Mouse (Mus musculus) spleen, postnatal 10 days (tissue): ENCODE measurements at regions not wholly inside any gene's neighbourhood (a gene's known extent, or its start where the extent isn't known, plus 50 kb on each side); places are given as distances from the start of the nearest gene placed in this dataset.

Source experiments
- DNase-seq, 2 experiments: peaks; one replicate each; pipeline ENCODE4 v3.0.0; 2021 to 2022; ENCODE audit warnings: low spot score in 2 of 2

- DNase-seq, result no peak
Observed at GRCm38 (mm10) chr17:9764041-9764606, 94.6 kb upstream of the Pabpc6 start.

GRCm38 (mm10) chr17:9763110-9763509, 93.6 kb upstream of the Pabpc6 start:
- DNase-seq, result no peak

GRCm38 (mm10) chr17:9762436-9762835, 92.9 kb upstream of the Pabpc6 start:
- DNase-seq, result no peak

- DNase-seq, result no peak
Observed at GRCm38 (mm10) chr17:9760706-9761059, 91.2 kb upstream of the Pabpc6 start.

GRCm38 (mm10) chr17:9760026-9760705, 90.6 kb upstream of the Pabpc6 start:
- no peak for DNase-seq

- peak in 1 of 2 experiments; percentile 40 for DNase-seq
Observed at GRCm38 (mm10) chr17:9759421-9759852, 89.9 kb upstream of the Pabpc6 start.

GRCm38 (mm10) chr17:9757725-9758251, 88.3 kb upstream of the Pabpc6 start:
- no peak for DNase-seq

GRCm38 (mm10) chr17:9756675-9757074, 87.2 kb upstream of the Pabpc6 start:
- no peak for DNase-seq

GRCm38 (mm10) chr17:9756196-9756595, 86.7 kb upstream of the Pabpc6 start:
- peak in 1 of 2 experiments; percentile 52 for DNase-seq

GRCm38 (mm10) chr17:9755576-9755975, 86.1 kb upstream of the Pabpc6 start:
- no peak for DNase-seq

GRCm38 (mm10) chr17:9754884-9755405, 85.4 kb upstream of the Pabpc6 start:
- DNase-seq, result no peak

GRCm38 (mm10) chr17:9752848-9753247, 83.3 kb upstream of the Pabpc6 start:
- DNase-seq, result no peak

- DNase-seq, result no peak
Observed at GRCm38 (mm10) chr17:9751348-9752170, 82.0 kb upstream of the Pabpc6 start.

- no peak for DNase-seq
Observed at GRCm38 (mm10) chr17:9750046-9750445, 80.5 kb upstream of the Pabpc6 start.

GRCm38 (mm10) chr17:9749301-9749700, 79.8 kb upstream of the Pabpc6 start:
- DNase-seq, result no peak

- DNase-seq, result no peak
Observed at GRCm38 (mm10) chr17:9747893-9748292, 78.4 kb upstream of the Pabpc6 start.

GRCm38 (mm10) chr17:9743342-9743741, 73.8 kb upstream of the Pabpc6 start:
- DNase-seq, result no peak

- DNase-seq, result no peak
Observed at GRCm38 (mm10) chr17:9741321-9741720, 71.8 kb upstream of the Pabpc6 start.

GRCm38 (mm10) chr17:9729020-9729419, 59.5 kb upstream of the Pabpc6 start:
- no peak for DNase-seq

- no peak for DNase-seq
Observed at GRCm38 (mm10) chr17:9725704-9726469, 56.4 kb upstream of the Pabpc6 start.

- DNase-seq, result no peak
Observed at GRCm38 (mm10) chr17:9723484-9723883, 54.0 kb upstream of the Pabpc6 start.

GRCm38 (mm10) chr17:9722709-9723108, 53.2 kb upstream of the Pabpc6 start:
- no peak for DNase-seq
